Mouse (Mus musculus) ovary, adult 18-20 months (tissue): ENCODE measurements around the gene Trappc6b.
A peak's percentile ranks its signal among the peaks of the same experiment; 100 is the strongest.

Source experiments
- DNase-seq: peaks from one replicate; pipeline ENCODE4 v3.0.0; 2022; ENCODE audit warnings: low spot score, mixed read lengths

Trappc6b gene

GRCm38 (mm10) chr12:59055196-59055850 lies 5.9 kb downstream of the Trappc6b start:
- DNase-seq: peak; percentile 41

- no peak for DNase-seq
Measured at GRCm38 (mm10) chr12:59053976-59054375, 7.3 kb downstream of the Trappc6b start.

- no peak for DNase-seq
Measured at GRCm38 (mm10) chr12:59053166-59053565, 8.1 kb downstream of the Trappc6b start.

- DNase-seq: no peak
Measured at GRCm38 (mm10) chr12:59052470-59052869, 8.8 kb downstream of the Trappc6b start.

GRCm38 (mm10) chr12:59040851-59041250 lies 20.4 kb downstream of the Trappc6b start:
- DNase-seq: no peak

GRCm38 (mm10) chr12:59039971-59040844 lies 21.1 kb downstream of the Trappc6b start:
- DNase-seq: peak; percentile 3

GRCm38 (mm10) chr12:59039162-59039970 lies 21.9 kb downstream of the Trappc6b start:
- no peak for DNase-seq

- DNase-seq: no peak
Measured at GRCm38 (mm10) chr12:59032101-59032500, 29.2 kb downstream of the Trappc6b start.

- no peak for DNase-seq
Measured at GRCm38 (mm10) chr12:59021306-59021705, 40.0 kb downstream of the Trappc6b start.

- no peak for DNase-seq
Measured at GRCm38 (mm10) chr12:59019891-59020290, 41.4 kb downstream of the Trappc6b start.

- no peak for DNase-seq
Measured at GRCm38 (mm10) chr12:59017970-59018369, 43.3 kb downstream of the Trappc6b start.

- peak; percentile 89 for DNase-seq
Measured at GRCm38 (mm10) chr12:59013234-59013633, 48.0 kb downstream of the Trappc6b start, which contains the start of gene Gemin2. Gemin2 (plus strand) TSS chr12:59013393.

- no peak for DNase-seq
Measured at GRCm38 (mm10) chr12:59012710-59013091, 48.6 kb downstream of the Trappc6b start.

GRCm38 (mm10) chr12:59011844-59012709 lies 49.2 kb downstream of the Trappc6b start, which contains the start of gene Sec23a:
Sec23a (minus strand) TSS chr12:59012017.
- DNase-seq: peak; percentile 98

- DNase-seq: no peak
Measured at GRCm38 (mm10) chr12:59011275-59011843, 49.9 kb downstream of the Trappc6b start.

- no peak for DNase-seq
Measured at GRCm38 (mm10) chr12:59010482-59010881, 50.8 kb downstream of the Trappc6b start.
